Mouse (Mus musculus) spleen, adult 2 months (tissue): ENCODE data around the gene Med22.

Experiments
- CTCF ChIP-seq: fragments of 200-500 bp; IDR thresholded peaks from 2 replicates; pipeline ENCODE4 v1.5.1; 2011; ENCODE audit warnings: mild to moderate bottlenecking, inconsistent platforms; ENCODE audit not compliant: insufficient read depth, insufficient read length, insufficient replicate concordance; ENCODE audit errors: extremely low read depth
- POLR2A ChIP-seq: fragments of 200-500 bp; IDR thresholded peaks from 2 replicates; pipeline ENCODE4 v1.6.1; 2011; ENCODE audit warnings: low read depth, low read length, inconsistent platforms

GRCm38 (mm10) chr2:26914148-26914941, 3.9 kb upstream of the Med22 start:
- TF ChIP-seq CTCF (no peak), POLR2A (no peak)
